Mouse (Mus musculus): ENCODE measurements around the gene Crhr1.

DNA sequence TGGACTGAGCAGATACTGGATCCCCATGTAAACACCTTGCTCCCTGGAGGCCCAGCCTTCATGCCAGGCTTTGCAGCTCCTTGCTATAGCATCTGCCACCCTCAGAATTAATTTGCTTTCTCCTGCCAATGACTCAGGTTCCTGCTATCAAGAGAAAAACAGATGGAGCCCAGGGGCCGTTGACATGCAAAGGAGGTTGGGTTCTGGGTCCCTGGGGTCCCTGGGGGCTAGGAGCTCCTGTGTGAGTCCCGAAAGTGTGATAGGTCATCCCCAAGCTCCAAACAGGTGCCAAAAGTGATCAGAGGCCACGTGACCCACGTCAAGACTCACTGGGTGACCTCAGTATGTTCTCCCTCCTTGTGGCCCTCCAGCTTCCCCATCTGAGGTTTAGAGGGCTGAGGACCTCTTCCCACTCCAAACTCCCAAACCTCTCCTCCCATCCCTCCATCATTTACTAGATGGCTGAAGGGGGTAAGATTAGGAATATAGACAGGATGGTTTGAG, 27.2 kb downstream of the Crhr1 start:
- TF ChIP-seq GATA1 (IDR thresholded peaks at IDR 0.05; ENCODE audit: borderline replicate concordance, low read length) (no peak), FLI1 (IDR thresholded peaks at IDR 0.05; ENCODE audit: low read length) (no peak)

Measured in megakaryocyte, embryonic 14.5 days (primary cell).